Mouse (Mus musculus) neural tube, embryonic 14.5 days (tissue): Measurements from ENCODE around the gene Igsf21. TPM values are rescaled to one million over a fixed set of nuclear protein-coding genes. Genes with fewer than 3 reads are reported as not detected.

Experiments used
- ATAC-seq: fragments of 200-750 bp; cut with Nextera tagmentation; 2 replicates; pipeline ENCODE4 v1.8.0; 2017; ENCODE audit warnings: low read depth, mild to moderate bottlenecking, moderate TSS enrichment, moderate library complexity
- H3K27ac ChIP-seq: fragments of 300-500 bp; sonication (generic); 2 replicates; pipeline ENCODE4 v1.5.1; 2014; ENCODE audit warnings: low read depth, mild to moderate bottlenecking, control low read depth, low read length, moderate library complexity, mixed read lengths
- H3K27me3 ChIP-seq: fragments of 300-500 bp; sonication (generic); 2 replicates; pipeline ENCODE4 v1.6.1; 2014; ENCODE audit warnings: low read length; ENCODE audit not compliant: control insufficient read depth, insufficient read depth
- H3K36me3 ChIP-seq: fragments of 300-500 bp; sonication (generic); 2 replicates; pipeline ENCODE4 v1.6.1; 2014; ENCODE audit warnings: low read length, mixed read lengths; ENCODE audit not compliant: control insufficient read depth, insufficient read depth
- H3K4me1 ChIP-seq: fragments of 300-500 bp; sonication (generic); 2 replicates; pipeline ENCODE4 v1.6.1; 2014; ENCODE audit warnings: low read length; ENCODE audit not compliant: control insufficient read depth, insufficient read depth
- H3K4me2 ChIP-seq: fragments of 300-500 bp; sonication (generic); 2 replicates; pipeline ENCODE4 v1.6.1; 2014; ENCODE audit warnings: mild to moderate bottlenecking, low read depth, low read length, control low read depth
- H3K4me3 ChIP-seq: fragments of 300-500 bp; sonication (generic); 2 replicates; pipeline ENCODE4 v1.5.1; 2014; ENCODE audit warnings: low read depth, low read length, control low read depth, mixed read lengths
- H3K9ac ChIP-seq: fragments of 300-500 bp; sonication (generic); replicated peaks from 2 replicates; pipeline ENCODE4 v1.6.1; 2014; ENCODE audit warnings: low read depth, mild to moderate bottlenecking, control low read depth, low read length, mixed read lengths
- H3K9me3 ChIP-seq: fragments of 300-500 bp; sonication (generic); 2 replicates; pipeline ENCODE4 v1.6.1; 2016; ENCODE audit warnings: low read length; ENCODE audit not compliant: control insufficient read depth
- WGBS: fragments of 180-500 bp; shearing (Covaris S2); extraction: QIAGEN DNeasy Blood & Tissue Kit; methylation state at CpG from one replicate; pipeline ENCODE4 v1.1.7; 2014; 5-methylcytosine and 5-hydroxymethylcytosine counted together
- polyA plus RNA-seq: library from polyadenylated mRNA; unstranded; fragments of >200 nt; fragmentation: Nextera tagmentation; extraction: Ambion mirVana; gene quantifications from 2 replicates; pipeline ENCODE4 v1.2.1, GENCODE M21; 2014

Gene Igsf21
- polyA plus RNA-seq, 1 experiment from 2014 or later, result 95.1 TPM

- Histone ChIP-seq H3K9ac (no peak overlapping the region), H3K4me2 (no peak overlapping the region), H3K4me1 (no peaks in the 10 kb centered on the region), H3K27ac (no peak overlapping the region), H3K4me3 (no peak overlapping the region), H3K9me3 (no peaks in the 10 kb centered on the region), H3K27me3 (no peaks in the 10 kb centered on the region), H3K36me3 (no peaks in the 10 kb centered on the region)
- WGBS, result 17% methylated on average over 7 of the region's 7 CpGs
- no peak for ATAC-seq
These were observed 259.7 kb downstream of the Igsf21 start for GRCm38 (mm10) chr4:139986913-139987312.

DNA sequence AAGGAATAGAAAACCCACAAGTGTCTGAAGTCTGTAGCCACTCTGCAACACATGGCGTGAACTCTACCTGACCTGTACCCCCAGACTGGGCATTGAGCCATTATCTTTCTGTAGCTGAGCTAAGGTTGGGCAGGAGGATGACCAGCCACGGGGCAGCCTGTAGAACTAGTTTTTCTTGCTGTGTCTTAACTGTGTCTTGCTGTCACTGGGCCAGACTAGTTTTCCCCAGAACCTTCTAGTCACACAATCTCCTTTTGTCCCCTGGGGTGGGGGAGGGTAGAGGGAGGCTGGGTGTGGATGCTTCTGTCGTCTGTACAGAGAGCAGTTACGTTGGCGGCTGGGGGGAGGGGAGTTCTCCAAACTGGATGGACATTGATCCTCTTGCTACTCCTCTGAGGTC lies 267.9 kb downstream of the Igsf21 start:
- no peak for ATAC-seq
- Histone ChIP-seq H3K9ac (no peak overlapping the region), H3K4me2 (no peak overlapping the region), H3K9me3 (no peaks in the 10 kb centered on the region), H3K36me3 (no peaks in the 10 kb centered on the region), H3K4me1 (no peaks in the 10 kb centered on the region), H3K27me3 (no peaks in the 10 kb centered on the region), H3K27ac (no peak overlapping the region), H3K4me3 (no peak overlapping the region)
- 33% methylated on average over 5 of the region's 5 CpGs for WGBS

GRCm38 (mm10) chr4:139977308-139977781 lies 269.2 kb downstream of the Igsf21 start:
- Histone ChIP-seq H3K36me3 (no peaks in the 10 kb centered on the region), H3K9me3 (no peaks in the 10 kb centered on the region), H3K9ac (no peak overlapping the region), H3K4me3 (no peak overlapping the region), H3K4me1 (no peaks in the 10 kb centered on the region), H3K27me3 (no peaks in the 10 kb centered on the region), H3K4me2 (no peak overlapping the region), H3K27ac (no peak overlapping the region)
- ATAC-seq, result no peak
- 9% methylated on average over 5 of the region's 5 CpGs for WGBS
